Mouse (Mus musculus): ENCODE data around the gene Trpm4.

- TF ChIP-seq CTCF (IDR thresholded peaks at IDR 0.05; ENCODE audit: insufficient read depth, low read depth, low read length) (no peak), POLR2A (IDR thresholded peaks at IDR 0.05; ENCODE audit: insufficient read depth, low read depth, low read length) (no peak)
Observed at GRCm38 (mm10) chr7:45262266-45262665, 71.3 kb downstream of the Trpm4 start.
